8 mouse cellular contexts compared by ENCODE assay signal in the genomic region with DNA sequence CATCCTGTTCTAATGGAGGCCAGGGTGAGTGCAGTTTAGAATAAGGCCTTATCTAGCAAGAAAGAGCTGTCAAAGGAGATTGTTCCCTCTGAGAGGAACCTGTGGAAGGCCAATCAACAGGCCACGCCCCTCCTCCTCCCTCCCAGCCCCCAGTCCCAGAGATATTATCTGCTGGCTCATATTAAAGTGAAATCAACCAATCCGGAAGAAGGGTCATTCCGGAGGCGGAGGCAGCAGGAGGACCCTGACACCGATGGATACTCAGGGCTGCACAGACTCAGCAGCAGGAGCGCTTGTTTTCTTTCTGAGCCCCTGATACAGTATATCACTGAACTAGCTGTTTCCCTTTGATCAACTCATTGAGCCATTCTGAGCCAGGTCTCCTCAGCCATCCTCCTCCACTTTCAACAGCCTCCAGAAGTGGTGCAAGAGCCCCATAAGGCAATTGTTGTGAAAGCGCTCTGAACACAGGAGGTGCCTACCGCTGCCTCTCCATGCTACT. TPM values are rescaled to one million over a fixed set of nuclear protein-coding genes. Genes with fewer than 3 reads are reported as not detected.
DNase-seq lines count a peak whose midpoint lies in the region; ATAC-seq and TF ChIP-seq lines count a peak whose summit lies in the region.

No protein-coding gene starts in this region.

- peak overlapping the region; percentile 89 for H3K9ac ChIP-seq in hindbrain, embryonic 13.5 days
- H3K9ac ChIP-seq in liver, embryonic 14.5 days (replicated peaks) = peak overlapping the region; percentile 71

- peak; percentile 24 for ATAC-seq in common myeloid progenitor, adult 5-6 weeks (replicated peaks; ENCODE audit: low read depth, poor library complexity, severe bottlenecking)
- no peak for ATAC-seq in hindbrain, embryonic 13.5 days (ENCODE audit: low FRiP score)
- ATAC-seq in liver, embryonic 14.5 days (ENCODE audit: insufficient read depth) = peak; percentile 17

- H3K9me3 ChIP-seq in hindbrain, embryonic 13.5 days = no peaks in the 10 kb centered on the region
- no peaks in the 10 kb centered on the region for H3K9me3 ChIP-seq in liver, embryonic 14.5 days (ENCODE audit: control insufficient read depth, low read length)

- WGBS in hindbrain, embryonic 13.5 days = 11% methylated on average over 8 of the region's 8 CpGs
- WGBS in liver, embryonic 14.5 days (ENCODE audit: insufficient replicate concordance) = under 1% methylated on average over 8 of the region's 8 CpGs

- peaks cover 73% of the 10 kb centered on the region for H3K4me1 ChIP-seq in hindbrain, embryonic 13.5 days (replicated peaks)
- peaks cover 25 to 33% of the 10 kb centered on the region in 2 experiments for H3K4me1 ChIP-seq in liver, embryonic 14.5 days (replicated peaks; ENCODE audit: control insufficient read depth in 2 of 2, insufficient read depth in 2 of 2, low read length in 1 of 2)

- peak overlapping the region; percentile 45 for H3K27ac ChIP-seq in hindbrain, embryonic 13.5 days
- H3K27ac ChIP-seq in liver, embryonic 14.5 days = peak overlapping the region; percentile 73

- H3K36me3 ChIP-seq in hindbrain, embryonic 13.5 days = no peaks in the 10 kb centered on the region
- H3K36me3 ChIP-seq in liver, embryonic 14.5 days (replicated peaks; ENCODE audit: control insufficient read depth, insufficient read depth, low read depth) = no peaks in the 10 kb centered on the region

- TF ChIP-seq EP300 in liver, embryonic 14.5 days (IDR thresholded peaks at IDR 0.05; ENCODE audit: low read depth) = peak; percentile 42

- peak overlapping the region; percentile 78 for H3K4me2 ChIP-seq in hindbrain, embryonic 13.5 days
- H3K4me2 ChIP-seq in liver, embryonic 14.5 days (ENCODE audit: low read depth) = peak overlapping the region; percentile 76

- no peak for TF ChIP-seq CTCF in liver, embryonic 14.5 days (IDR thresholded peaks at IDR 0.05; ENCODE audit: low read depth)

- H3K4me3 ChIP-seq in hindbrain, embryonic 13.5 days = peak overlapping the region; percentile 89
- peak overlapping the region; percentile 66 to 77 for H3K4me3 ChIP-seq in liver, embryonic 14.5 days (ENCODE audit: insufficient read depth in 1 of 2, low read depth in 2 of 2, low read length in 2 of 2)

- peak; percentile 13 for DNase-seq in kidney, adult 18-20 months
- DNase-seq in kidney, adult 8-10 months = no peak
- peak; percentile 67 to 69 (median 67) for DNase-seq in liver, embryonic 14.5 days (ENCODE audit: low read depth in 3 of 3, low spot score in 3 of 3)
- peak; percentile 43 for DNase-seq in naive thymus-derived CD4-positive, alpha-beta T cell, adult 2 months (ENCODE audit: low read depth)
- no peak for DNase-seq in frontal cortex, postnatal 14 days (ENCODE audit: low spot score in 2 of 2)
- no peak for DNase-seq in gastrocnemius, postnatal 25 days

- H3K27me3 ChIP-seq in hindbrain, embryonic 13.5 days = no peaks in the 10 kb centered on the region
- H3K27me3 ChIP-seq in liver, embryonic 14.5 days (ENCODE audit: control insufficient read depth, insufficient read depth, low read length) = no peaks in the 10 kb centered on the region

RNA-seq across cellular contexts. Expression of a gene that starts 2.0 kb away (rescaled TPM):
- 76.0 and 77.1 TPM in 2 replicates for total RNA-seq in common myeloid progenitor, adult 5-6 weeks (2017)
- polyA plus RNA-seq in hindbrain, embryonic 13.5 days (2015; fragmentation: Nextera tagmentation; extraction: Ambion mirVana) = 43.8 and 44.7 TPM in 2 replicates
- polyA plus RNA-seq in liver, embryonic 14.5 days (2012; rRNA removed) = 17.5 and 21.0 TPM in 2 replicates
- 42.5 and 43.6 TPM in 2 replicates for polyA plus RNA-seq in liver, embryonic 14.5 days (2014; fragmentation: Nextera tagmentation; extraction: Ambion mirVana)
- 10 to 100 TPM; 39.3 to 44.9 TPM for total RNA-seq in gastrocnemius, postnatal 25 days (2021)

Comparison
In these comparisons a context has a peak if more than half of its experiments do, and no peak if none do; other contexts are left out.
1. DNase-seq: peak in kidney, adult 18-20 months (single experiment), liver, embryonic 14.5 days (3 of 3) and naive thymus-derived CD4-positive, alpha-beta T cell, adult 2 months (single experiment); none in kidney, adult 8-10 months (0 of 2), frontal cortex, postnatal 14 days (0 of 2) and gastrocnemius, postnatal 25 days (single experiment).